Mouse (Mus musculus) layer of hippocampus, adult 18-20 months (tissue): Measurements from ENCODE around the gene Ppp1r13b. TPM values are rescaled to one million over a fixed set of nuclear protein-coding genes. Genes with fewer than 3 reads are reported as not detected.

Source experiments
- DNase-seq, 2 experiments: peaks; one replicate each; pipeline ENCODE4 v3.0.0; 2022; ENCODE audit warnings: low spot score in 2 of 2
- total RNA-seq, 2 experiments: library from RNA; stranded (reverse); gene quantifications; 2 replicates each; pipeline ENCODE4 v1.2.3; 2021

The Ppp1r13b gene
- total RNA-seq, 2 experiments from 2014 or later, result 92.7 to 98.4 TPM

DNA sequence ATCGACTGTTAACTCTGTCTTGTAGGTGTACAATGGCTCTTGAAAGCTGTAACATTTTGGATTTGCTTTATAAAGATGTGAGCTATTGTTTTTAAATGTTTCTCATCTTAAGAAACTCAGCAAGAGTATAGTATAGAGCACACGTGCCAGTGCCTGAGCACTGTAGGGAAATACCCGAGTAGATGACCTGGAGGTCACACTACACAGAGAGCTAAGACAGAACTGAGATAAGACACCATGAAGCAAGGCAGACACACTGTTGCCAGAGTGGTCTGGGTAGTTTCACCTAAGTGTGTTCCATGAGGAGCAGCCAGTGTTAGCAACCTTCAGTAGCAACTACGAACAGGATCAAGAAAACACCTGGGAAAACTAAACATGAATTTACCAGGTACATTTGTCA lies 25.1 kb downstream of the Ppp1r13b start:
- DNase-seq, result no peak

DNA sequence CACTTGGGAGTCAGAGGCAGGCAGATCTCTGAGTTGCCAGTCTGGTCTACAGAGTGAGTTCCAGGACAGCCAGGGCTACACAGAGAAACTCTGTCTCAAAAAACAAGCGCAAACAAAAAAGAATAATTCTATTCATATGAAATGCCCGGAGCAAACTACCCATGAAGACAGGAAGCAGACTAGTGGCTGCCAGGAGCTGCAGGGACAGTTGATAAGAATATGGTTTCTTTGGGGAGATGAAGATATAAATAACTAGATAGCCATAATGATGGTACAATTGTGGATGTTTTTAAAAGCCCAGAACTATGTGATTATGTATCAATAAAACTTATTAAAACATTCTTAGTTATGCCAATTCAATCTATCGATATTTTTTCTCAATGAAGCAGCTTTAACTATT lies 25.9 kb downstream of the Ppp1r13b start:
- no peak for DNase-seq

DNA sequence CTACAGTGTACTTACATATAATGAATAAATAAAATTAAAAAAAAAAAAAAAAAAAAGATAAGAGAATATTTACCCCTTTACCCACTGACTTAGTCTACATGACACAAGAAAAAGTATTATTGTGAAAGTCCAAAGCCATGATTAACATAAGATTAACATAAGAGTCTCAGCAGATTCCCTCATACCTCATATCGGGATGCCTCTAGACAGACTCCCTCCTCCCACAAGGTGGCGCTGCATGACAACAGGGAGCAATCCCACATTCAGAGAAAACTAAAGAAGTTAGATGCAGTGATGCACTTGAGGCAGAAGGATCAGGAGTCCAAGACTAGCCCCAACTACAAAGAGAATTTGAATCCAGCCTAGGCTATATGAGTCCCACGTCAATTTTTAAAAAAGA lies 29.7 kb downstream of the Ppp1r13b start:
- DNase-seq, result peak in 1 of 2 experiments; percentile 79

DNA sequence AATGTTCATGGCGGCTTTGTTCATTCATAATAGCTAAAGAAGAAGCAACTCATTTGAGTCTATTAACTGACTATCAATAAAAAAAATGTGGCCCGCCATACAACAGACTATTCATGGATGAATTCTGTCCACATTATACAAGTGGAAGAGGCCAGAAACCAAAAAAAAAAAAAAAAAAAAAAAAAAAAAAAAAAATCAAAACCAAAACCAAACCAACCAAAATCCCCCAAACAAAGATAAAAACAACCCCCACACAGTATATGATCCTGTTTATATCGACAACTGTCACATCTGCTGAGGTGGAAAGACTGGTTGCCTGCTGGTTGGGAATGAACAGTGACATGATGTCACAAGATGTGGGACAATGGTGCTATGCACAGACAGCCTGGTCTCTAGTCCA lies 32.4 kb downstream of the Ppp1r13b start:
- no peak for DNase-seq

DNA sequence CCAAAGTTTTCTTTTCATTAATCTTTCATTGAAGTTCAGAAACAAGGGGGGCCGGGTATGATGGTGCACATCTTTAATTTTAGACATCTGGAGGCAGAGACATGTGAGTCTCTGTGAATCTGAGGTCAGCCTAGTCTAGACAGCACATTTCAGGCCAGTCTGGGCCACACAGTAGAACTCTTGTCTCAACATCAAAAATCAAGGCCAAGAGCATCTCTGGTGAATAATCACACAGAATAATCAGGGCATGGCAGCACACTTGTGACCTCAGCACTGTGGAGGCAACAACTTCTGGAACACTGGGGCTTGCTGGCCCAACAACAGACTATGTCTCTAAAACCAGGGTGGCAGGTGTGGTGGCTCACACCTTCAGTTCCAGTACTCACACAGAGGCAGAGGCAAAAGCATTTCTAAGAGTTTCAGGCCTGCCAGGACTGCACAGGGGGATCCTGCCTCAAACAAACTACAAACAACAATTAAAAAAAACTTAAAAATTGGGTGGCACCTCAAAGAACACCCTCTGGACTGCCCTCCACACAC lies 33.2 kb downstream of the Ppp1r13b start:
- no peak for DNase-seq

DNA sequence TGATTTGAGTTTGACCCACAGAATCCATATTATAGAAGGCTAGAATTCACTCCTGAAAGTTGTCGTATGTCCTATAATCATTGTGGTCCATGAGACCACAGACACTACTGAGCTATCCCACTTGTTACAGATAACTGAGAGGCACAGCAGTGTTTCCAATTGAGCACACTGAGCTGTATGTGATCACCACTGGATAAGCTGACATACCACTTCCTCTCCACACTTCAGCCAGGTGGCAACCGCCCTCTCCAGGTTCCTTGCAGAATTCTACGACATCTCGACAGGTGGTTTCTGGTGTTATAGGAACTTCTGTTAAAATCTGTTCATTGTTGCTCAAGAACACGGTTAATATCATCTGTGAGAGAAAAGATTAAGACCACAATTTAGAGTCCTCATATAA lies 35.8 kb downstream of the Ppp1r13b start:
- no peak for DNase-seq

DNA sequence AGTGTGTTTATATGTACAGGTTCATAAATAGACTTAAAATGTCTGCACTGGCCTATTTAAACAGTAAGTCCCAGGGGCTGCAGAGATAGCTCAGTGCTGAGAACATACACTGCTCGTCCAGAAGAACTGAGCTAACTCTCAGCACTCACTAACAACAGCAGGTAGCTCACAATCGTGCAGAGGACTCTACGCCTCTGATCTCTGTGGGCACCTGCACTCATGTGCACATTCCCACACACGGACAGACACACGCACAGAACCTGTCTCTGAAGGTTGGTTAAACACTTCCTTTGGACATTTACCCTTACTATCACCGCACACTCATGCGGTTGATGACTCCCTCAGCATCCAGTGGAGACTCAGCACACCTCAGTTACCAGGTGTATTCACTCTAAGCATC lies 37.1 kb downstream of the Ppp1r13b start:
- no peak for DNase-seq

DNA sequence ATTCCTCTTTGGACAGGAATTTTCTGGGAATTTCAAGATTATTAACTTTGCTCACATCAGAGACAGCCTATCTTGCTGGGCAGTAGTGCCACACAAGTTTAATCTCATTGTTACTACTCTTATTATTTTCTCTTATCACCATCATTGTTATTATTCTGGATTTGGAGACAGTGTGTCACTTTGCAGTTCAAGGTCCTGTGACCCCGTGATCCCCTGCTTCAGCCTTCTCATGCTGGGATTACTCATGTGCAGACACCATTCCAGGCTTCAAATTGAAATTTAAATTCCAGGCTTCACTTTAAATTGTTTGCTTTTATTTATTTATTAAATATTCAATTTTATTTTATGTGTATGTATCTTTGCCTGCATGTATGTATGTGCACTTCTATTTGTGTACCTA lies 38.1 kb downstream of the Ppp1r13b start:
- DNase-seq, result no peak

DNA sequence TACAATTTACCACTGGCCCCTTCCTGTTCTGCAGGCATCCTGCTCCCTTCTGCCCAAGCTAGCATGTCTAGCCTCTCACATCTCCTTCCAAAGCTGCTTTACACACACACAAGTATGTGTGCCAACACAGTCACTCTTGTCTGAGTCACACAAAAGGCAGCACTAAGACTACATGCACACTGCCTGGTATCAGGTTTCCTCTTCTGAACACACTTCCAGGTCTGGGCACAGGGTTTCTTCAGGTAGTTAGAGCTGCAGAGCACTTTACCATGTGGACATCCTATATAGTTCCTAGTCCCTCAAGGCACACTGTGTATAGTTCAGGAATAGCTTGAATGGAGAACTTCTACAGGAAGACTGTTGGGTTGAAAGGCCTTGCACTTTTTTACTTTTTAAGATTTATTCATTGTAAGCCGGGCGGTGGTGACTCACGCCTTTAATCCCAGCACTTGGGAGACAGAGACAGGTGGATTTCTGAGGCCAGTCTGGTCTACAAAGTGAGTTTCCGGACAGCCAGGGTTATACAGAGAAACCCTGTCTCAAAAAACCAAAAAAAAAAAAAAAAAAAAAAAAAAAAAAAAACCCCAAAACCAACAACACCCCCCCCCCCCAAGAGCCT lies 43.6 kb downstream of the Ppp1r13b start:
- DNase-seq, result no peak

DNA sequence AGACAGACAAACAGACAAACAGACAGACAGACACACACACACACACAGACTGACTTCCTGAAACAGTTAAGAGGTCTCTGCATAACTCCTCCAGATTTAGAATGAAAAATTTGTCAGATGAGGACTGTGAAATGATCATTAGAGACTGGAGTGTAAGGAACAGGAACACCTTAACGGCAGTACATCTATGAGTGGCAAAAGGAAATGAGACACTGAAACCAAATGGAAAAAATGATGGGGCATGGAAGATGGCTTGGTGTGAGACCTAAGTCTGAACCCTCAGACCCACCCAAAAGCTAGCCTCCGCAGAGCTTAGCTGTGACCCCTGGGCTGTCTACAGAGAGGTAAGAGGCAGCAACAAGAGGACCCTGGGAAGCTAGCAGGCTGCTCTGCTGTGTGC lies 52.5 kb downstream of the Ppp1r13b start:
- DNase-seq, result no peak

DNA sequence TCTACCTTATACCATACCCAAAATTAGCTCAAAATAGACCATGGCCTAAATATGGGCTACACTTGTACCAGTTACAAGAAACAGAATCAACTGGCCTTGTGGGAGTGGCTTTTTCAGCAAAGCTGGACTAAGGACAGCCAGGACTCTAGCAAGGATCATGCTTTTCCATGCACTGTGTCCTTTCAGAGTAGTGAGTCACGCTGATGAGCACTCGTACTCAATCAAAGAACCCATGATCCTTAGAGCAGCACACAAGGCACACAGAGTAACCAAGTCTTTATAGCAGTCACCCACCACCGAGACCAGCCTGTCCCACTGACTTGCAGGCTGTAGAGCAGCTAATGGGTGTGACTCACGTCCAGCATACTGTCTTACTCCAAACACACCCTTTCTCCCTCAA lies 54.4 kb downstream of the Ppp1r13b start:
- no peak for DNase-seq

DNA sequence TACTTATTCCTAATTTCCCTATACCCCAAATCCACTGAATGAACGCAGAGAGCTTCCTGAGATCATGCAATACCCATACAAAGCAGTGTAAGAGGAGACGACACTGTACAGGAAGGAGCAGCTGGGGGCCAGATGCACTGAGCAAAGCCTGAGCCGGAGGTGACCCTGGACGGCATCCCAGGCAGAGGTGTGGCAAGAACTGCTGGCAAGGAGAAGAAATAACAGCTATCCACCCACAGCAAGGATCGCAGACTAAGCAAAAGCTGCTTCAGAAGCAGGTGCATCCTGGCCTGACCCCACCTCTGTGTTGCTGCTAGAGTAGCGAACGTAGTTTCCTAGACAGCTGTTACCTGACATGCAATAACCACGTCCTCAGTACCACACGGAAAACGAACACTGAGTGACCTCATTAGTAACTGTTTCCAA lies 54.9 kb downstream of the Ppp1r13b start:
- no peak for DNase-seq

DNA sequence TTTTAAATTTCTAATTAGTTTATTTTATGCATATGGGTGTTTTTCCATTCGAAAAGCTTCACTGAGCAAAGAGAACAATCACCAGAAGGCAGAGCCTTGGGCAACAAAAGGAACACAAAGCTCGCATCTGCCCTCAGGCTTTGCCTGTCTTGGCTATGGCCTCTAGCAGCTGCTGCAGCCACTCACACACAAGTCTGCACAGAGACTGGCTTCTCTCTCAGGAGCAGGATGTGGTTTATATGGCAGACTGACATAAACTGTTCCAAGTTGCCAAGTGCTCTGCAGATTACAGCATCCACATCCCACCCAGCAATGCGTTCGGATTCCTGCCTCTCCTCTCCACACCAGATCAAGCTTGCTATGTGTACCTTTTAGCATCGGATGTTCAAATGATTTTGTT lies 56.2 kb downstream of the Ppp1r13b start:
- peak in 1 of 2 experiments; percentile 51 for DNase-seq

DNA sequence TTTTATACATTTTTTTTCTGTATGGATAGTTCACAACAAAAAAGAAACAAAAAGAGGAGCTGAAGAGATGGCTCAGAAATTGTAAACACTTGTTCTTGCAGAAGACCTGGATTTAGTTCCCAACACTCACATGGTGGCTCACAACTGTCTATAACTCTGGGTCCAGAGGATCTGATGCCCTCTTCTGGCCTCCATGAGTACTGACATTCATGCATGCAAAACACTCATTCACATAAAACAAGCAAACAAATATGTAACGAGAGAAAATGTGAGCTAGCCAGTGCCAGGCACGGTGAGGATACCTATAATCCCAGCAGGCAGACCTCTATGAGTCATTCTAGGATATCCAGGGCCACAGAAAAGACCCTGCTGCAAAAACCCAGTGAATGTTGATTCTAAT lies 56.7 kb downstream of the Ppp1r13b start:
- no peak for DNase-seq

DNA sequence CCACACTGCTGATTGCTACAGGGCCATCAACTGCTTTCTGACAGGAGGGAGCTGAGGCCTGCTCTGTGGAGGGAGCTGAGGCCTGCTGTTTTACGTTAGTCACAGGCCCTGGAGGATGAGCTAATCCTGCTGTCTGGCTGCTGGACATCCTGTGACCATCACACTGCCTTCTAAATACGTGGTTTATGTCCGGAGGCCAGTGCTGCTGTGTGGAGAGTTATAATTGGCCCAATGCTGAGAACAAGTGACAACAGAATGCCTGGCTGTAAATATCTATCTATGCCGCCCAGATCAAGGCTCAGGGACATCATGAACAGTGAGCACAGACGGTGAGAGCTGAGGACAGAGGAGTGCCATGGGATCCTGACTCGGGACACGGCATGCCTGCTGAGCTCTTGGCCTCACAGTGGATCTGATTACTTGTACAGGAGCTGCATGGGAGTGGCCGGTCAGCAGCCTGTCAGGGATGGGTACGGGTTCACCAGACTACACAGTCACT lies 59.6 kb downstream of the Ppp1r13b start:
- no peak for DNase-seq

DNA sequence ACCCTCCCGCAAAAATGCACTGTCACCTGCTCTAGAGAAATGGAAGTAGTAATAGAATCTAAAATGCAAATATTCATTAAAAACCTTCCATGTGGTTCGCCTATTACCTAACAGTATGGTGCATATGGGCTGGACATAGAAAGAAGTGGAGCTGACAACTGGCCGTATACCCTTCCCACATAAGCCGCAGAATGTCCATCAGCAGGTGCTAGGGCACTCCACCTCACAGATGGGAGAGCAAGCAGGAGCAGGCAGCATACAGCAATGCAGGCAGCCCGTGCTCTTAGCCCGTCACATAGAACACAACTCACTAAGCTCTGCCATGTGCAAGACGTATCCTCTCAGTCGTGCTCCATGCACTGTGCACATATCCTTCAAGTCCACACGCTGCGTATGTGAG lies 61.1 kb downstream of the Ppp1r13b start:
- DNase-seq, result no peak

DNA sequence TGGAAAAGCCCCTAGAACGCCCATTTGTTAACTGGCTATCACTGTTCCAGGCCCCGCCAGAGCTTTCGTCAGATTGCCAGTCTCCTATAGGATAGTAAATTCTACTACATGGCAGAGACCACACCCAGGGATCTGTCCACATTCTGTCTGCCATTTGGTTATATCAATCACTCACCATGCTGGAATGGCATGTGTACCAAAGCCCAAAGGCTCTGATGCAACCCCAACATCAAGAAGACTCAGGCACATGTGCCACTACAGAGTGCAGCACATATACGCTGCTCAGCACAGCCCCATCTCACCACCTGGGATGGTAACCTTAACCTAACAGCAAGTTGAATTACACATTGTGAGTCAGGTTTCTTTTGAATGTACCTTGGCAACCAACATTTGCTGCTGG lies 62.0 kb downstream of the Ppp1r13b start:
- DNase-seq, result no peak

DNA sequence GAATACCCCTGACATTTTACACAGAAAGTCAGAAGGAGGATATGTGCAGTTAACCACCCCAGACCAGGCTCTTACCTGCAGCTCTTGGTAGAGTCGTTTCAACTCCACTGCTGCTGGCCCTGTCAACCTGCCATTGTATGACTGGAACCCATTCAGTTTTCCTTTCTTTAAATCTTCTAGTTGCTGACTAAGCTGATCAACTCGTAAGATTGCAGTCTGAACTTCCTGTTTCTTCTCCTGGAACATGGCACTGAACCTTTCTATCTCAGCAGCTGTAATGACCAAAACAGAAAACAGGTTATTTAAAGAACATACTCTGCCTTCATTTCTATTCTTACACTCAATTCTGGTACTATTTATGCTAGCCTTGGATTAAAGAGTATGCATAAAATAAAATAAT lies 64.4 kb downstream of the Ppp1r13b start:
- DNase-seq, result no peak

DNA sequence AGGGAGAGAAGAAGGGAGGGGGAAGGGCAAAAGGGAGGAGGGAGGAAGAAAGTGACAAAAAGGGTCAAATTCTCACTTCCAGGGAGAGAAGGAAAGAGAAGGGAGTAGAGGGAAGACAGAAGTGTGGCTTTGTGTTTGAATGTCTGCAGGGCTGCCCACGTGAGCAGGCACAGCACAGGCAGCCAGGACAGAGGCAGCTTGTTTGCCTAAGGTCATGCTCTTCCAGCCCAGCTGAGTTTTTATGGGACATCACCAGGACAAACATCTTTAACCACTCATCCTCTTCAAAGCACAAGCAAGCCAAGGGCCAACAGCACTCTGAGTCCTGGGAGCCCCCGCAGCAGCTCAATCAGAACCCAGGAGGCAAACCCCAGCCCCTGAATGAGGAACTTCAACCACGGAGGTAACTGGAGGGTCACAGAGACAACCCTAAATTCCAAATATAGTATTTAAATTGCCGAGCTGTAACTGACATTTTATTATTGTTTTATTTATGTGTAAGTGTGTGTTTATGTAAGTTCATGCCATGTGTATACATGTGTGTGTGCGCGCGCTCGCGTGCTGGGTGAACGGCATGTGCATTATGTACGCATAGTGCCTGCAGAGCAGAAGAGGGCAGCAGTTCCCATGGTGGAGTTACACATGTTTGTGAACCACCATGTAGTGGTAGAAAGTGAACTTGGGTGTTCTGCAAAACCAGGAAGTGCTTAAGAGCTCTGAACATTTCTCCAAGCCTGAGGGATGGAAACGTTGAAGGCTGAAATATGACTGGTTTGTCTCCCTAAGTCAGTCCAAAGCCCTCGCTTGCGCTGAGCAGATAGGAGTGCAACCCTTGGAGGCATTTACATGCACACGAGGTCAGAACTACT lies 65.1 kb downstream of the Ppp1r13b start:
- DNase-seq, result no peak

DNA sequence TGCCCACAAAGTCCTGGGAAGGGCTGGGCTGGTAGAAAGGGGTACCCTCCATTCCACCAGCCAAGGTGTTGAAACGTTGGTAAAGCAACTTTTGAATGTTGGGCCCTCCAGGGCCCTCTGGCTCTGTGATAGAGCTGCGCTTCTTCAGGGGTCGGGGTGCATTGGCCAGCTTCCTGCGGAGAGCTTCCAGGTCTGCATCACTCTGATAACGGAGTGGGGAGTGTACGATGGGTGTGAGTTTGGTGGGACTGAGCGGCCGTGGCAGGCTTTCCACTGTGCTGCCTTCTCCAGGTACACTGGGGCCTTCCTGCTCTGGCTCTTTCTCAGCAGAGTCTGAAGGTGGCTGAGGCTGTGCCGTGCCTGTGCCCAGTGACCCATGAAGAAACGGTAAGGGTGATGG lies 74.5 kb downstream of the Ppp1r13b start:
- DNase-seq, result no peak

DNA sequence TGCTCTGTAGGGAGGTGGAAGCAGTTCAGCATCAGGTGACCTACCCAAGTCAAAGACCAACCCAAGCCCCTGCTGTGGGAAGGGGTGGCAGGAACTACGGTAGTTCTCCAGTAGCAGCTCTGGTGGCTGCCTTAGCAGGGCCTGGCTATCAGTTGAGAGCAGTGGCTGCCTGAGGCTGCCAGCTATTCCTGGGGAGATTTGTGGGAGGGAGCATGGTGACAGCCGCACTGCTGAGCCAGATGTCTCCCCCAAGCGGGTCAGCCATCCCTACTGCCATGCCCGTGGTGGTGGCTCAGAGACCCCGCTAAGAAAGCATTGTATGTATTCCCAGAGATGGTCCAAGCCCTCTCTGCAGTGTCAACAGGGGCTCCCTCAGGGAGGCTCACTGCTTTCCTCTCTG lies 75.3 kb downstream of the Ppp1r13b start:
- no peak for DNase-seq

DNA sequence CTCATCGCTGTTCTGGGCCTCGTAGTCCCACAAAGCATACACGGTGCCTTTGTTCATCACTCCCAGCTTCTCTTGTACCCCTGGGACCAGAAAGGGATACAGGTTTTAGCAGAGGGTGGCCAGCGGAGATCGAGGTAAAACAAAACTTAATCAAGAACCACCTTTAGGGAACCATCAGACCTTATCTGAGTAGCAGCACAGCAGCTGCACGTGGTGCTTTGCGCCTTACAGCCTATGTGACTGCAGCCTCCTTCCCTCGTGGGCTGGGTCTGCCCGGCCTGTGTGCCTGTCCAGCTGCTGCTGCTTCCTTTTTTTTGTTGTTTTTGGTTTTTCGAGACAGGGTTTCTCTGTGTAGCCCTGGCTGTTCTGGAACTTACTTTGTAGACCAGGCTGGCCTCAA lies 77.5 kb downstream of the Ppp1r13b start:
- DNase-seq, result no peak
